Mouse (Mus musculus) liver, embryonic 14.5 days (tissue): ENCODE results near the gene Il23r.

ENCODE experiments used
- CTCF ChIP-seq: IDR thresholded peaks from 2 replicates; pipeline ENCODE4 v1.5.1; 2016; ENCODE audit warnings: antibody characterized with exemption, low read depth, control low read depth
- EP300 ChIP-seq: IDR thresholded peaks from 2 replicates; pipeline ENCODE4 v1.6.1; 2016; ENCODE audit warnings: antibody characterized with exemption, low read depth

DNA sequence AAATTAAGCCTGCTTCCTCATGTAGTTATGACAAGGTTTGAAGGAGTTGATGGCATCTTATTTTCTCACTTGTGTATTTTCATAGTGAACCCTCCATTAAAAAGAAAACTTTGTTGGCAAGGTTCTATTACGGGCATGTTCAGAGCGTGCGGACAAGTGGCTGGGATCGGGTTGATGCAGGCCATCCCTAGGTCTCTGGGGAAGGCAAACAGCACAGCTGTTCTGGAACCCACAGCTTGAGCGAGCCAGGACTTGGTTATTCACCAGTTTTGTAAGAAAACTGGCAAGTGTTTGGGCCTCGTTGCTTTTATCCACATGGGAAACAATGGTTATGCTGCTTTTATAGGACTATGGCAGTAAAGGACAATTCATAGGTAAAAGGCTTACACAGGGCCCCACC is 48.5 kb downstream of the Il23r start:
- TF ChIP-seq CTCF (no peak), EP300 (no peak)
